Mouse (Mus musculus) liver, embryonic 14.5 days (tissue): ENCODE results near the gene Hibadh. TPM values are rescaled to one million over a fixed set of nuclear protein-coding genes. Genes with fewer than 3 reads are reported as not detected.

Experiments used
- ATAC-seq: fragments of 200-750 bp; cut with Nextera tagmentation; 2 replicates; pipeline ENCODE4 v1.8.0; 2017; ENCODE audit warnings: moderate number of reproducible peaks, mild to moderate bottlenecking, moderate library complexity; ENCODE audit not compliant: insufficient read depth
- DNase-seq, 3 experiments: peaks; one replicate each; pipeline ENCODE4 v3.0.0-alpha.2; 2012 to 2013; ENCODE audit warnings: low read depth in 3 of 3, low spot score in 3 of 3
- H3K27ac ChIP-seq: fragments of 300-500 bp; sonication (generic); 2 replicates; pipeline ENCODE4 v1.5.1; 2014; ENCODE audit warnings: moderate library complexity, mild to moderate bottlenecking, control low read depth, inconsistent platforms
- H3K27me3 ChIP-seq: fragments of 300-500 bp; sonication (generic); 2 replicates; pipeline ENCODE4 v1.6.1; 2014; ENCODE audit warnings: mild to moderate bottlenecking, low read length, moderate library complexity; ENCODE audit not compliant: control insufficient read depth, insufficient read depth
- H3K36me3 ChIP-seq: fragments of 300-500 bp; sonication (generic); replicated peaks from 2 replicates; pipeline ENCODE4 v1.6.1; 2014; ENCODE audit warnings: low read depth; ENCODE audit not compliant: control insufficient read depth, insufficient read depth
- H3K4me1 ChIP-seq, 2 experiments: fragments of 200-500 bp in 1 of 2; fragments of 300-500 bp in 1 of 2; sonication (generic) in 1 of 2; replicated peaks; 2 replicates each; pipeline ENCODE4 v1.6.1; 2012 to 2014; ENCODE audit warnings: antibody characterized with exemption in 1 of 2, inconsistent platforms in 1 of 2, low read length in 1 of 2; ENCODE audit not compliant: control insufficient read depth in 2 of 2, insufficient read depth in 2 of 2
- H3K4me2 ChIP-seq: fragments of 300-500 bp; sonication (generic); 2 replicates; pipeline ENCODE4 v1.6.1; 2014; ENCODE audit warnings: low read depth, mild to moderate bottlenecking, control low read depth, moderate library complexity
- H3K4me3 ChIP-seq, 2 experiments: fragments of 200-500 bp in 1 of 2; fragments of 300-500 bp in 1 of 2; sonication (generic) in 1 of 2; 2 replicates each; pipeline ENCODE4 v1.5.1; 2012 to 2014; ENCODE audit warnings: low read depth in 2 of 2, low read length in 2 of 2, mild to moderate bottlenecking in 2 of 2, control low read depth in 1 of 2, inconsistent platforms in 1 of 2, moderate library complexity in 1 of 2; ENCODE audit not compliant: insufficient read depth in 1 of 2
- H3K9ac ChIP-seq: fragments of 300-500 bp; sonication (generic); replicated peaks from 2 replicates; pipeline ENCODE4 v1.6.1; 2014; ENCODE audit warnings: mild to moderate bottlenecking, control low read depth, moderate library complexity
- H3K9me3 ChIP-seq: fragments of 300-500 bp; sonication (generic); 2 replicates; pipeline ENCODE4 v1.6.1; 2016; ENCODE audit warnings: low read length, mixed read lengths; ENCODE audit not compliant: control insufficient read depth
- CTCF ChIP-seq: IDR thresholded peaks from 2 replicates; pipeline ENCODE4 v1.5.1; 2016; ENCODE audit warnings: antibody characterized with exemption, low read depth, control low read depth
- EP300 ChIP-seq: IDR thresholded peaks from 2 replicates; pipeline ENCODE4 v1.6.1; 2016; ENCODE audit warnings: antibody characterized with exemption, low read depth
- WGBS: fragments of 180-500 bp; shearing (Covaris S2); extraction: QIAGEN DNeasy Blood & Tissue Kit; methylation state at CpG from one replicate; pipeline ENCODE4 v1.1.7; 2014; ENCODE audit not compliant: insufficient replicate concordance; 5-methylcytosine and 5-hydroxymethylcytosine counted together
- polyA plus RNA-seq, 2 experiments: library from polyadenylated mRNA; depleted of rRNA in 1 of 2; stranded (reverse) in 1 of 2; unstranded in 1 of 2; fragments of >200 nt; fragmentation: Nextera tagmentation in 1 of 2; extraction: Ambion mirVana in 1 of 2; gene quantifications; 2 replicates each; pipeline versions ENCODE4 v1.2.1 to v1.2.3; 2012 to 2014

The Hibadh gene
- polyA plus RNA-seq, 2 experiments, result 26.6 to 41.7 TPM

DNA sequence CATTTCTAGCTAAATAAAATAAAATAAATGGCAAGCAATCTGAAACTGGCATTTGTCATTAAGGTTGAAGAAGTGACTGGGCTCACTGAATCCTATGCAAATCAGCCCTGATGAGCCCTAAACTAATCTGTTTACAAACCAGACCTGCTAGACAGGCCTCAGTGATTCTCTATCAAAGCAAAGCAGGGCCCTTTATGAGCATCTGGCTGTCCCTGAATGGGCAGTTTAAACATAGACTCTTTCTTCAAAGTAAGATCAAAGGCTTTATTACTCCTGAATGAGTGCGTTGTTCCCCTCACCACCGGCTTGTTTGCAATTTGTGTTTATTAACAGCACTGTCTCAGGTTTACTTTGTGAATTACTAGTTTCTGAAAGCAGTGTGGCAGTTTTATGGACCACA, 100.3 kb downstream of the Hibadh start:
- H3K27ac ChIP-seq, result no peak overlapping the region
- H3K36me3 ChIP-seq, result no peaks in the 10 kb centered on the region
- H3K4me2 ChIP-seq, result no peak overlapping the region
- TF ChIP-seq CTCF (no peak), EP300 (no peak)
- no peak for DNase-seq
- H3K9me3 ChIP-seq, result no peaks in the 10 kb centered on the region
- H3K9ac ChIP-seq, result no peak overlapping the region
- WGBS, result 41% methylated on average over 2 of the region's 2 CpGs
- H3K4me3 ChIP-seq, result no peak overlapping the region
- ATAC-seq, result no peak
- no peaks in the 10 kb centered on the region for H3K27me3 ChIP-seq
- no peaks in the 10 kb centered on the region for H3K4me1 ChIP-seq

DNA sequence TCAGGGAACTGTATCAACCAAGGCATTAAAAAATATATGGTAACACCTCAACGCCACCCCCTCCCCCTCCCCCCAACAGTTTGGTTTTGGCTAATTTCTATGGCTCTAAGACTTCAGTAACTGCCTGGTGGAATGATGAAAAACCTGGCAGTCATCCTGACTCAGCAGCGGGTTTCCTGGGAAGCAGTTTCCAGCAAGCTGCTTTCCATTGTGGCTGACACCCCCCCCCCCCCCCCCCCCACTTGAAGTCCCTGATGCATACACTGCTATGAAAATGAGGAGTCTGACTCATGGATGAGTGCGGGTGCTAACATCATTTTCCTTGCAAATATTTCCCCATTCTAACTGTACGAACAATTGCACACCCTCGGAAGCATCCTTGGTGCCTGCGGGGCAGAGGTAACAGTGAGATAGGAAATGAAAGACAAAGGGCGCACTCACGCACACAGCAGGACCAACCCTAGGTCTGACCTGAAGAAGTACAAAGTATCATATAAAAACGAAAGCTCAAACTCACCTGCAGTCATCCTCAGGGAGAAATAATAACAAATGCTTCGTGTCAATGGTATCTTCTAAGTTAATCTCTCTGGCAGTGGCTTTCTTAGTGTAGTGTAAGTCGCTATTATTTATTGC, 105.0 kb downstream of the Hibadh start:
- Histone ChIP-seq H3K9me3 (no peaks in the 10 kb centered on the region), H3K9ac (no peak overlapping the region), H3K4me3 (no peak overlapping the region), H3K27ac (no peak overlapping the region), H3K36me3 (no peaks in the 10 kb centered on the region), H3K4me1 (no peaks in the 10 kb centered on the region), H3K27me3 (no peaks in the 10 kb centered on the region), H3K4me2 (no peak overlapping the region)
- no peak for TF ChIP-seq EP300
- no peak for TF ChIP-seq CTCF
- ATAC-seq (no peak), DNase-seq (no peak)
- 62% methylated on average over 11 of the region's 11 CpGs for WGBS

DNA sequence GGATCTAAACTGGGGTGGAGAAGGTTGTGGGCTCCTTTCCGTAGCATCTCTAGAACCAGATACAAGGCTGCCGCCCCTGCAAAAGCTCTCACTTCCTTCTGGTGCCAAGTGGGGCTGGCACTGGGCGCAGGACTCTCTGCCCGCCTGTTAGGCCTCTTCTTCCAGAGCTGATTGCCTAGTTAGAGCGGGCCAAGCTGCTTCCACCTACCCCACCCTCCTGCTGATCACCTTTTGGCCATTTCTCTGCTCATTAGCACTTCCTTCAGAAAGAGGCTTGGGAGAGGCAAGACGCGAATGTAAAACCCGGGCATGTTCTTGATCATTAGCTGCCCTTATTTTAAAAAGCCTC, 108.1 kb downstream of the Hibadh start:
- Histone ChIP-seq H3K4me1 (no peaks in the 10 kb centered on the region), H3K27ac (no peak overlapping the region), H3K27me3 (no peaks in the 10 kb centered on the region), H3K4me2 (no peak overlapping the region), H3K9me3 (no peaks in the 10 kb centered on the region), H3K36me3 (no peaks in the 10 kb centered on the region), H3K9ac (no peak overlapping the region), H3K4me3 (no peak overlapping the region)
- ATAC-seq (no peak), DNase-seq (no peak)
- WGBS, result 60% methylated on average over 8 of the region's 8 CpGs
- no peak for TF ChIP-seq EP300

DNA sequence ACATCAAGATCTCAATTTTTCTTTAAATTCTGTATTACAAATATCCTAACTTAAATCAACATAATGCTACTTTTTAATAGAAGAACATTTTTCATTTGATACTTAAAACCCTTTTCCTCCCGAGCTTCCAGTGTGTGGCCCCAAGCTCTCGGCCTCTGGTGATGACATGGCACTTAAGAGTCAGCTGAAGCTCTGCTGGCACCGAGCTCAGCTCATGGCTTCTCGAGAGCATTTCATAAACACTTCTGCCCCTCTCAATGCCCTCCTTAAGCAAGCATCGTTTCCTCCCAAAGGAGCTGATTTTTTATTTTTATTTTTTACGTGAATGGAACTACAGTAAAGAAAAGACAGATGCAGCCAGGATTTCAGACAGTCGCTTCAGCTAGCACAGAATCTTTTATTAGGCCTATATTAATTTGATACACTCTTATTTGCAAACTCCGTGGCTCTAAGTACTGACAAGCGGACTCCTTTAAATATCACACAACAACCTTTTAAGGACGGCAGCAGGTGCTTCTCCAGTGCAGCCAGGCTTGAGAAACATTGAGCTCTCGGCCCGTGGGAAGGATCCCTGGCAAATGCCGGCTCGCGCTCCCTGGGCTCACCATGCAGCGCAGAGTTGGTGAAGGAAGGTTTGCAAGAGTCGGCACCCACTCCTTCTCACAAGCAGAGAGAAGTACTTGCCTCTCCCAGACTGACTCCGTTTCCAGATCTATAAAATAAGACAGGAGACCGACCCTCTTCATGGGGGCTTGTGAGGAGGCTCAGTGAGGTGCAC, 108.6 kb downstream of the Hibadh start:
- no peak overlapping the region for H3K9ac ChIP-seq
- no peaks in the 10 kb centered on the region for H3K4me1 ChIP-seq
- no peaks in the 10 kb centered on the region for H3K36me3 ChIP-seq
- H3K9me3 ChIP-seq, result no peaks in the 10 kb centered on the region
- no peak overlapping the region for H3K27ac ChIP-seq
- H3K27me3 ChIP-seq, result no peaks in the 10 kb centered on the region
- H3K4me2 ChIP-seq, result no peak overlapping the region
- no peak for TF ChIP-seq CTCF
- 72% methylated on average over 19 of the region's 19 CpGs for WGBS
- DNase-seq (no peak), ATAC-seq (no peak)
- no peak overlapping the region for H3K4me3 ChIP-seq

DNA sequence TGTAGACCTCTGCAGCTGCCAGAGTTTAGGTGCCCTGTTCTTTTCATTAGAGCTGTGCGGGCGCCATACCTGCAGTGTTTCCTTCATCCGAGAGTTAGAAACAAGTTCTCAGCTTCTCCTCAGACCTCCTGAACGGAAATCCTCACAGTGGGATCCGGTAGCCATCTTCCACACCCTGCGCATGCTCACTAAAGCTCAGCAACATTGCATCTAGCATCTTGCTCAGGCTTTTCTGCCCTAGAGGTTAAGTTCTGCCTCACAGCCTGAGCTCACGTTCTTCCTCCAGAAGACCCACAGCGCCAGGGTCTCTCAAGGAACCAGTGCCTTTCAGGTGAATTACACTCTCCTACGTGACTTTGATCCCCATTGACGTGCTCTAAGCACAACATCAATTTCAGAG, 109.3 kb downstream of the Hibadh start:
- H3K4me1 ChIP-seq, result no peaks in the 10 kb centered on the region
- H3K4me2 ChIP-seq, result no peak overlapping the region
- ATAC-seq (no peak), DNase-seq (no peak)
- H3K27ac ChIP-seq, result no peak overlapping the region
- no peak overlapping the region for H3K9ac ChIP-seq
- H3K4me3 ChIP-seq, result no peak overlapping the region
- H3K36me3 ChIP-seq, result no peaks in the 10 kb centered on the region
- no peaks in the 10 kb centered on the region for H3K27me3 ChIP-seq
- H3K9me3 ChIP-seq, result no peaks in the 10 kb centered on the region
- 67% methylated on average over 10 of the region's 10 CpGs for WGBS
- no peak for TF ChIP-seq EP300
- TF ChIP-seq CTCF, result no peak
